Mouse (Mus musculus) stomach, embryonic 16.5 days (tissue): ENCODE results near the gene Bmper. TPM values are rescaled to one million over a fixed set of nuclear protein-coding genes. Genes with fewer than 3 reads are reported as not detected.

Experiments used
- ATAC-seq: fragments of 200-750 bp; cut with Nextera tagmentation; 2 replicates; pipeline ENCODE4 v1.8.0; 2017; ENCODE audit warnings: moderate number of reproducible peaks, moderate TSS enrichment; ENCODE audit not compliant: insufficient read depth, low FRiP score
- H3K27ac ChIP-seq: fragments of 300-500 bp; sonication (generic); 2 replicates; pipeline ENCODE4 v1.5.1; 2014; ENCODE audit warnings: low read length
- H3K27me3 ChIP-seq: fragments of 300-500 bp; sonication (generic); 2 replicates; pipeline ENCODE4 v1.6.1; 2014; ENCODE audit warnings: low read length, control low read depth, mixed read lengths; ENCODE audit not compliant: control insufficient read depth, insufficient read depth
- H3K36me3 ChIP-seq: fragments of 300-500 bp; sonication (generic); 2 replicates; pipeline ENCODE4 v1.6.1; 2014; ENCODE audit warnings: low read length; ENCODE audit not compliant: control insufficient read depth, insufficient read depth
- H3K4me1 ChIP-seq: fragments of 300-500 bp; sonication (generic); 2 replicates; pipeline ENCODE4 v1.6.1; 2014; ENCODE audit warnings: low read length, control low read depth, mixed read lengths; ENCODE audit not compliant: control insufficient read depth, insufficient read depth
- H3K4me2 ChIP-seq: fragments of 300-500 bp; sonication (generic); 2 replicates; pipeline ENCODE4 v1.6.1; 2014; ENCODE audit warnings: low read depth, low read length, mixed read lengths
- H3K4me3 ChIP-seq: fragments of 300-500 bp; sonication (generic); replicated peaks from 2 replicates; pipeline ENCODE4 v1.5.1; 2014; ENCODE audit warnings: mild to moderate bottlenecking, low read length
- H3K9ac ChIP-seq: fragments of 300-500 bp; sonication (generic); 2 replicates; pipeline ENCODE4 v1.6.1; 2014; ENCODE audit warnings: low read length
- H3K9me3 ChIP-seq: fragments of 300-500 bp; sonication (generic); replicated peaks from 2 replicates; pipeline ENCODE4 v1.6.1; 2016; ENCODE audit warnings: low read length, control low read depth; ENCODE audit not compliant: control insufficient read depth
- WGBS: fragments of 180-500 bp; shearing (Covaris S2); extraction: QIAGEN DNeasy Blood & Tissue Kit; methylation state at CpG from one replicate; pipeline ENCODE4 v1.1.7; 2014; 5-methylcytosine and 5-hydroxymethylcytosine counted together
- polyA plus RNA-seq: library from polyadenylated mRNA; unstranded; fragments of >200 nt; fragmentation: Nextera tagmentation; extraction: Ambion mirVana; gene quantifications from 2 replicates; pipeline ENCODE4 v1.2.1, GENCODE M21; 2015

Gene Bmper
- 6.1 and 6.4 TPM in 2 replicates for polyA plus RNA-seq

GRCm38 (mm10) chr9:23222841-23223548, at the start of gene Bmper:
Gene Bmper, plus strand, starts transcription at chr9:23223076.
- H3K4me3 ChIP-seq: peak within 1 kb of the TSS; percentile 66
- peaks cover 32% of the 10 kb centered on the region for H3K27me3 ChIP-seq
- no peaks in the 10 kb centered on the region for H3K36me3 ChIP-seq
- H3K27ac ChIP-seq: peak within 1 kb of the TSS; percentile 47
- ATAC-seq: peak; percentile 84
- no peaks in the 10 kb centered on the region for H3K9me3 ChIP-seq
- under 1% methylated on average over 82 of the region's 86 CpGs for WGBS
- H3K4me1 ChIP-seq: 0 out of 2 replicates have a peak, but pooled peaks cover 2% of the 10 kb centered on the region
- H3K4me2 ChIP-seq: peak within 1 kb of the TSS; percentile 90
- peak within 1 kb of the TSS; percentile 82 for H3K9ac ChIP-seq

GRCm38 (mm10) chr9:23177476-23177875, 45.4 kb upstream of the Bmper start:
- Histone ChIP-seq H3K4me3 (no peak overlapping the region), H3K9me3 (no peaks in the 10 kb centered on the region), H3K27ac (no peak overlapping the region), H3K4me2 (no peak overlapping the region), H3K36me3 (no peaks in the 10 kb centered on the region), H3K9ac (no peak overlapping the region), H3K27me3 (no peaks in the 10 kb centered on the region), H3K4me1 (no peaks in the 10 kb centered on the region)
- WGBS: 84% methylated on average over 4 of the region's 4 CpGs
- ATAC-seq: no peak

- no peak for ATAC-seq
- Histone ChIP-seq H3K4me2 (no peak overlapping the region), H3K9me3 (no peaks in the 10 kb centered on the region), H3K27ac (no peak overlapping the region), H3K4me3 (no peak overlapping the region), H3K36me3 (no peaks in the 10 kb centered on the region), H3K27me3 (no peaks in the 10 kb centered on the region), H3K9ac (no peak overlapping the region), H3K4me1 (peaks cover 1% of the 10 kb centered on the region; the same call in 1 of the 2 replicates)
- 68% methylated on average over 4 of the region's 4 CpGs for WGBS
These were observed 35.7 kb upstream of the Bmper start for GRCm38 (mm10) chr9:23187181-23187580.

GRCm38 (mm10) chr9:23188136-23188535, 34.7 kb upstream of the Bmper start:
- WGBS: 79% methylated on average over 4 of the region's 4 CpGs
- no peak overlapping the region for H3K4me2 ChIP-seq
- no peaks in the 10 kb centered on the region for H3K9me3 ChIP-seq
- H3K9ac ChIP-seq: no peak overlapping the region
- H3K27me3 ChIP-seq: no peaks in the 10 kb centered on the region
- peaks cover 2% of the 10 kb centered on the region; the same call in 1 of the 2 replicates for H3K4me1 ChIP-seq
- no peaks in the 10 kb centered on the region for H3K36me3 ChIP-seq
- ATAC-seq: no peak
- H3K27ac ChIP-seq: no peak overlapping the region
- no peak overlapping the region for H3K4me3 ChIP-seq

- Histone ChIP-seq H3K4me2 (no peak overlapping the region), H3K27ac (no peak overlapping the region), H3K9ac (no peak overlapping the region), H3K27me3 (no peaks in the 10 kb centered on the region), H3K4me1 (peaks cover 2% of the 10 kb centered on the region; the same call in 1 of the 2 replicates), H3K4me3 (no peak overlapping the region), H3K9me3 (no peaks in the 10 kb centered on the region), H3K36me3 (no peaks in the 10 kb centered on the region)
- 37% methylated on average over 1 of the region's 1 CpGs for WGBS
- ATAC-seq: no peak
These were observed 31.9 kb upstream of the Bmper start for GRCm38 (mm10) chr9:23190950-23191349.

GRCm38 (mm10) chr9:23191431-23191830, 31.4 kb upstream of the Bmper start:
- peaks cover 2% of the 10 kb centered on the region; the same call in 1 of the 2 replicates for H3K4me1 ChIP-seq
- H3K9me3 ChIP-seq: no peaks in the 10 kb centered on the region
- no peaks in the 10 kb centered on the region for H3K27me3 ChIP-seq
- H3K27ac ChIP-seq: no peak overlapping the region
- H3K4me3 ChIP-seq: no peak overlapping the region
- no peak overlapping the region for H3K4me2 ChIP-seq
- 66% methylated on average over 2 of the region's 2 CpGs for WGBS
- H3K36me3 ChIP-seq: no peaks in the 10 kb centered on the region
- H3K9ac ChIP-seq: no peak overlapping the region
- no peak for ATAC-seq

- 74% methylated on average over 3 of the region's 3 CpGs for WGBS
- no peak for ATAC-seq
- no peak overlapping the region for H3K9ac ChIP-seq
- peaks cover 2% of the 10 kb centered on the region; the same call in 1 of the 2 replicates for H3K4me1 ChIP-seq
- no peaks in the 10 kb centered on the region for H3K27me3 ChIP-seq
- no peaks in the 10 kb centered on the region for H3K36me3 ChIP-seq
- no peak overlapping the region for H3K27ac ChIP-seq
- no peaks in the 10 kb centered on the region for H3K9me3 ChIP-seq
- no peak overlapping the region for H3K4me3 ChIP-seq
- no peak overlapping the region for H3K4me2 ChIP-seq
These were observed 30.1 kb upstream of the Bmper start for GRCm38 (mm10) chr9:23192567-23193331.

- 0 out of 2 replicates have a peak, but pooled peaks cover 5% of the 10 kb centered on the region for H3K27me3 ChIP-seq
- no peaks in the 10 kb centered on the region for H3K4me1 ChIP-seq
- no peak overlapping the region for H3K9ac ChIP-seq
- WGBS: 93% methylated on average over 4 of the region's 4 CpGs
- no peak overlapping the region for H3K4me2 ChIP-seq
- no peaks in the 10 kb centered on the region for H3K36me3 ChIP-seq
- ATAC-seq: no peak
- H3K9me3 ChIP-seq: no peaks in the 10 kb centered on the region
- H3K27ac ChIP-seq: no peak overlapping the region
- H3K4me3 ChIP-seq: no peak overlapping the region
These were observed 23.9 kb upstream of the Bmper start for GRCm38 (mm10) chr9:23198996-23199395.

- ATAC-seq: no peak
These were observed 23.0 kb upstream of the Bmper start for GRCm38 (mm10) chr9:23199841-23200240.

More at GRCm38 (mm10) chr9:23199841-23200240, 23.0 kb upstream of the Bmper start:
- Histone ChIP-seq H3K27ac (no peak overlapping the region), H3K27me3 (0 out of 2 replicates have a peak, but pooled peaks cover 5% of the 10 kb centered on the region), H3K4me3 (no peak overlapping the region), H3K9me3 (no peaks in the 10 kb centered on the region), H3K36me3 (no peaks in the 10 kb centered on the region), H3K4me2 (no peak overlapping the region), H3K4me1 (no peaks in the 10 kb centered on the region), H3K9ac (no peak overlapping the region)
- 79% methylated on average over 1 of the region's 1 CpGs for WGBS
